Mouse (Mus musculus): ENCODE measurements around the gene Hrg. TPM values are rescaled to one million over a fixed set of nuclear protein-coding genes. Genes with fewer than 3 reads are reported as not detected.
"Not testable (repeated sequence)": the region's sequence is repeated elsewhere in the genome, so short reads cannot be mapped to it uniquely, and the experiment has no call there.

Gene Hrg
- total RNA-seq, 2 experiments from 2014 or later, result not detected

- no peak for DNase-seq
Measured at GRCm38 (mm10) chr16:22962256-22962655, 11.4 kb downstream of the Hrg start.

GRCm38 (mm10) chr16:22963293-22963692 is 12.4 kb downstream of the Hrg start:
- no peak for DNase-seq

- no peak for DNase-seq
Measured at GRCm38 (mm10) chr16:22967383-22968030, 16.6 kb downstream of the Hrg start.

GRCm38 (mm10) chr16:22996951-22997350 is 46.1 kb downstream of the Hrg start:
- not testable (repeated sequence) for DNase-seq

Other genes with a start within 250 kb of the Hrg start
- not detected for gene Crygs, start 139.5 kb upstream of the Hrg start, total RNA-seq (2021)
- gene Tbccd1, start 93.4 kb upstream of the Hrg start, total RNA-seq (2021), result 10 to 100 TPM in 1 of 2 experiments, 1 to 10 TPM in 1; 9.9 to 11.7 TPM
- 10 to 100 TPM; 68.4 to 69.1 TPM for gene Dnajb11, start 93.2 kb upstream of the Hrg start, total RNA-seq (2021)
- gene Ahsg, start 59.8 kb upstream of the Hrg start, total RNA-seq (2021), result 1 to 10 TPM; 8.6 to 9.8 TPM
- not detected for gene Fetub, start 32.7 kb upstream of the Hrg start, total RNA-seq (2021)
- gene Kng2, start 78.4 kb downstream of the Hrg start, total RNA-seq (2021), result not detected
- under 1 TPM; 0.18 to 0.45 TPM for gene Kng1, start 106.8 kb downstream of the Hrg start, total RNA-seq (2021)
- gene Eif4a2, start 156.4 kb downstream of the Hrg start, total RNA-seq (2021), result 100 to 1,000 TPM; 206 to 231 TPM
- gene Rfc4, start 176.7 kb downstream of the Hrg start, total RNA-seq (2021), result 10 to 100 TPM; 34.9 to 37.4 TPM
- gene Adipoq, start 195.5 kb downstream of the Hrg start, total RNA-seq (2021), result 1 to 10 TPM; 4.9 to 6.2 TPM

Data from heart, postnatal 4 days (tissue).